Mouse (Mus musculus) heart, postnatal 0 days (tissue): ENCODE results near the gene Olfr1329. TPM values are rescaled to one million over a fixed set of nuclear protein-coding genes. Genes with fewer than 3 reads are reported as not detected.

Experiments
- ATAC-seq: fragments of 200-750 bp; cut with Nextera tagmentation; 2 replicates; pipeline ENCODE4 v1.8.0; 2017; ENCODE audit warnings: low read depth, moderate number of reproducible peaks, moderate library complexity; ENCODE audit not compliant: insufficient read depth
- DNase-seq: peaks from one replicate; pipeline ENCODE4 v3.0.0-alpha.2; 2016; ENCODE audit warnings: low spot score
- H3K27ac ChIP-seq: fragments of 300-500 bp; sonication (generic); 2 replicates; pipeline ENCODE4 v1.5.1; 2014; ENCODE audit warnings: low read depth, mild to moderate bottlenecking
- H3K27me3 ChIP-seq: fragments of 300-500 bp; sonication (generic); 2 replicates; pipeline ENCODE4 v1.6.1; 2014; ENCODE audit warnings: low read length, mixed read lengths; ENCODE audit not compliant: control insufficient read depth, insufficient read depth
- H3K36me3 ChIP-seq: fragments of 300-500 bp; sonication (generic); replicated peaks from 2 replicates; pipeline ENCODE4 v1.6.1; 2014; ENCODE audit warnings: low read length, mixed read lengths; ENCODE audit not compliant: control insufficient read depth, insufficient read depth
- H3K4me1 ChIP-seq: fragments of 300-500 bp; sonication (generic); 2 replicates; pipeline ENCODE4 v1.6.1; 2014; ENCODE audit warnings: antibody characterized with exemption; ENCODE audit not compliant: control insufficient read depth, insufficient read depth
- H3K4me2 ChIP-seq: fragments of 300-500 bp; sonication (generic); 2 replicates; pipeline ENCODE4 v1.6.1; 2014; ENCODE audit warnings: low read depth, mild to moderate bottlenecking, low read length, moderate library complexity
- H3K4me3 ChIP-seq: fragments of 300-500 bp; sonication (generic); 2 replicates; pipeline ENCODE4 v1.5.1; 2014; ENCODE audit warnings: low read depth, low read length
- H3K9ac ChIP-seq: fragments of 300-500 bp; sonication (generic); replicated peaks from 2 replicates; pipeline ENCODE4 v1.6.1; 2014; ENCODE audit warnings: low read depth, low read length, mixed read lengths
- H3K9me3 ChIP-seq: fragments of 300-500 bp; sonication (generic); replicated peaks from 2 replicates; pipeline ENCODE4 v1.6.1; 2016; ENCODE audit warnings: low read length; ENCODE audit not compliant: control insufficient read depth
- CTCF ChIP-seq: IDR thresholded peaks from 2 replicates; pipeline ENCODE4 v1.5.1; 2016; ENCODE audit warnings: antibody characterized with exemption, control low read depth, low read depth
- EP300 ChIP-seq: IDR thresholded peaks from 2 replicates; pipeline ENCODE4 v1.6.1; 2016; ENCODE audit warnings: antibody characterized with exemption, low read depth
- WGBS: fragments of 180-500 bp; shearing (Covaris S2); extraction: QIAGEN DNeasy Blood & Tissue Kit; methylation state at CpG from one replicate; pipeline ENCODE4 v1.1.7; 2014; 5-methylcytosine and 5-hydroxymethylcytosine counted together
- polyA plus RNA-seq: library from polyadenylated mRNA; unstranded; fragments of >200 nt; fragmentation: Nextera tagmentation; extraction: Ambion mirVana; gene quantifications from 2 replicates; pipeline ENCODE4 v1.2.1, GENCODE M21; 2015
- total RNA-seq: library from RNA; depleted of rRNA; stranded (reverse); fragments of >200 nt; gene quantifications from 2 replicates; pipeline ENCODE4 v1.2.3, GENCODE M21; 2014; ENCODE audit warnings: low replicate concordance; rRNA removed

Gene Olfr1329
- total and polyA plus RNA-seq, 2 experiments from 2014 or later: not detected

GRCm38 (mm10) chr4:118888297-118888696 is 29.0 kb downstream of the Olfr1329 start, which contains the start of gene Olfr1330:
Gene Olfr1330 (plus strand): TSS chr4:118888597.
- ATAC-seq: no peak
- H3K27ac ChIP-seq: no peak within 1 kb of the TSS

GRCm38 (mm10) chr4:118867566-118867965 is 49.7 kb downstream of the Olfr1329 start:
- H3K36me3 ChIP-seq: no peaks in the 10 kb centered on the region
- H3K4me2 ChIP-seq: no peak overlapping the region
- peak overlapping the region; percentile 70 for H3K27ac ChIP-seq
- 0 out of 2 replicates have a peak, but pooled peaks have one; percentile 28 for TF ChIP-seq EP300
- no peak for TF ChIP-seq CTCF
- no peaks in the 10 kb centered on the region for H3K9me3 ChIP-seq
- ATAC-seq: peak; percentile 92
- DNase-seq: peak; percentile 57
- H3K4me3 ChIP-seq: no peak overlapping the region
- H3K4me1 ChIP-seq: 0 out of 2 replicates have a peak, but pooled peaks cover 3% of the 10 kb centered on the region
- no peaks in the 10 kb centered on the region for H3K27me3 ChIP-seq
- no peak overlapping the region for H3K9ac ChIP-seq

More at GRCm38 (mm10) chr4:118888297-118888696, 29.0 kb downstream of the Olfr1329 start, which contains the start of gene Olfr1330:
- 76% methylated on average over 1 of the region's 1 CpGs for WGBS
- Histone ChIP-seq H3K9me3 (no peaks in the 10 kb centered on the region), H3K4me1 (no peaks in the 10 kb centered on the region), H3K4me2 (no peak within 1 kb of the TSS), H3K36me3 (no peaks in the 10 kb centered on the region), H3K27me3 (no peaks in the 10 kb centered on the region), H3K9ac (no peak within 1 kb of the TSS), H3K4me3 (no peak within 1 kb of the TSS)
- DNase-seq: no peak
- TF ChIP-seq EP300: no peak
- no peak for TF ChIP-seq CTCF

Other genes starting within 250 kb of the Olfr1329 start
- not detected in 2 replicates for gene Olfr1342, start 224.7 kb downstream of the Olfr1329 start, total RNA-seq
- gene Olfr1342, start 224.7 kb downstream of the Olfr1329 start, polyA plus RNA-seq: not detected in 2 replicates
- not detected in 2 replicates for gene Olfr1341, start 213.9 kb downstream of the Olfr1329 start, total RNA-seq
- gene Olfr1341, start 213.9 kb downstream of the Olfr1329 start, polyA plus RNA-seq: not detected in 2 replicates
- not detected in 2 replicates for gene Olfr1340, start 197.3 kb downstream of the Olfr1329 start, total RNA-seq
- gene Olfr1340, start 197.3 kb downstream of the Olfr1329 start, polyA plus RNA-seq: not detected in 2 replicates
- gene Olfr1339, start 185.3 kb downstream of the Olfr1329 start, total RNA-seq: not detected in 2 replicates
- not detected in 2 replicates for gene Olfr1339, start 185.3 kb downstream of the Olfr1329 start, polyA plus RNA-seq
- gene Olfr1338, start 158.7 kb downstream of the Olfr1329 start, total RNA-seq: not detected in 2 replicates
- gene Olfr1338, start 158.7 kb downstream of the Olfr1329 start, polyA plus RNA-seq: not detected in 2 replicates
- not detected in 2 replicates for gene Olfr1337, start 134.9 kb downstream of the Olfr1329 start, total RNA-seq
- gene Olfr1337, start 134.9 kb downstream of the Olfr1329 start, polyA plus RNA-seq: not detected in 2 replicates
- not detected in 2 replicates for gene Olfr1335, start 107.5 kb downstream of the Olfr1329 start, total RNA-seq
- gene Olfr1335, start 107.5 kb downstream of the Olfr1329 start, polyA plus RNA-seq: not detected in 2 replicates
- gene Olfr1333, start 81.2 kb downstream of the Olfr1329 start, total RNA-seq: not detected in 2 replicates
- not detected in 2 replicates for gene Olfr1333, start 81.2 kb downstream of the Olfr1329 start, polyA plus RNA-seq
- gene Olfr1331, start 52.8 kb downstream of the Olfr1329 start, total RNA-seq: not detected in 2 replicates
- not detected in 2 replicates for gene Olfr1331, start 52.8 kb downstream of the Olfr1329 start, polyA plus RNA-seq
- gene Olfr1330, start 28.9 kb downstream of the Olfr1329 start, total RNA-seq: not detected in 2 replicates
- 0.14 and 0.22 TPM in 2 replicates for gene Olfr1330, start 28.9 kb downstream of the Olfr1329 start, polyA plus RNA-seq
- gene Olfr1328, start 21.1 kb upstream of the Olfr1329 start, total RNA-seq: not detected in 2 replicates
- gene Olfr1328, start 21.1 kb upstream of the Olfr1329 start, polyA plus RNA-seq: not detected in 2 replicates
- gene Lao1, start 44.1 kb upstream of the Olfr1329 start, total RNA-seq: not detected in 2 replicates
- gene Lao1, start 44.1 kb upstream of the Olfr1329 start, polyA plus RNA-seq: 0.10 TPM in 1 of 2 replicates, not detected in the other
- gene Slc2a1, start 191.2 kb upstream of the Olfr1329 start, total RNA-seq: 93.0 and 120 TPM in 2 replicates
- 19.0 and 19.7 TPM in 2 replicates for gene Slc2a1, start 191.2 kb upstream of the Olfr1329 start, polyA plus RNA-seq